Mouse (Mus musculus): ENCODE results near the gene Mup17. TPM values are rescaled to one million over a fixed set of nuclear protein-coding genes. Genes with fewer than 3 reads are reported as not detected.

Mup17 gene
- not detected for polyA plus RNA-seq (2014; fragmentation: Illumina TruSeq; extraction: RNeasy Lipid Tissue Mini Kit (QIAGEN cat#74804); ENCODE audit: low read depth, low replicate concordance)

GRCm38 (mm10) chr4:61595771-61596170 is at the start of gene Mup17:
Gene Mup17 (minus strand): TSS chr4:61595871.

Other genes with a start within 250 kb of the Mup17 start
- gene Mup15, start 156.1 kb downstream of the Mup17 start, polyA plus RNA-seq (2014; fragmentation: Illumina TruSeq; extraction: RNeasy Lipid Tissue Mini Kit (QIAGEN cat#74804); ENCODE audit: low read depth, low replicate concordance) = not detected
- gene Mup16, start 76.3 kb downstream of the Mup17 start, polyA plus RNA-seq (2014; fragmentation: Illumina TruSeq; extraction: RNeasy Lipid Tissue Mini Kit (QIAGEN cat#74804); ENCODE audit: low read depth, low replicate concordance) = not detected
- gene Mup18, start 78.3 kb upstream of the Mup17 start, polyA plus RNA-seq (2014; fragmentation: Illumina TruSeq; extraction: RNeasy Lipid Tissue Mini Kit (QIAGEN cat#74804); ENCODE audit: low read depth, low replicate concordance) = not detected
- not detected for gene Mup19, start 186.4 kb upstream of the Mup17 start, polyA plus RNA-seq (2014; fragmentation: Illumina TruSeq; extraction: RNeasy Lipid Tissue Mini Kit (QIAGEN cat#74804); ENCODE audit: low read depth, low replicate concordance)
- gene Mup5, start 239.4 kb upstream of the Mup17 start, polyA plus RNA-seq (2014; fragmentation: Illumina TruSeq; extraction: RNeasy Lipid Tissue Mini Kit (QIAGEN cat#74804); ENCODE audit: low read depth, low replicate concordance) = not detected